Mouse (Mus musculus) left cerebral cortex, postnatal 36 days (tissue): Measurements from ENCODE around the gene 1700034J05Rik. TPM values are rescaled to one million over a fixed set of nuclear protein-coding genes. Genes with fewer than 3 reads are reported as not detected.
A peak's percentile ranks its signal among the peaks of the same experiment; 100 is the strongest.

Experiments
- DNase-seq, 2 experiments: peaks; one replicate each; pipeline ENCODE4 v3.0.0; 2021 to 2022; ENCODE audit warnings: low spot score in 2 of 2, mixed read lengths in 1 of 2
- intact Hi-C: fragments of 180-260 bp; cut with DNase I; formaldehyde crosslinking; loops from one replicate; pipeline ENCODE4 v1.15.1; 2025
- total RNA-seq, 2 experiments: library from RNA; stranded (reverse); gene quantifications; 2 replicates each; pipeline ENCODE4 v1.2.3; 2021

1700034J05Rik gene
- not detected for total RNA-seq

DNA sequence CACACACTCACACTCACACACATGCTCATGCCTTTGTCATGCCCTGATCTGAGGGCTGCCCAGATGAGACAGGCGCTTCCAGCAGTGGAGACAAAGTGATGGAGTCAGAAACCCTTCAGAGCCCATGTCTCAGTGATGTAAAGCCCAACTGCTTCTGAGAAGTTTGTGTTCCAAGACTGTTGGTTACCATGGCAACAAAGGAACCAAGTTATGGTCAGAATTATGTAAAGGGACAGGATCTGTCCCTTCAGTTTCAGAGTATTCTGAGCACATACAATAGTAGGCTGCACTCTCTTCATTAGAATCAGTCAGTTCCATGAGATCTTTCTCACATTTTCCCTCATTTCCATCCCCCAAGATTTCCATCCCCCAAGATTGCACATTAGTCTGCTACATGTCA, at the start of gene 1700034J05Rik:
TSS of gene 1700034J05Rik (minus strand) at position 165 of the 400 bp plus-strand sequence.
- intact Hi-C loops = no loop called here
- DNase-seq = no peak

DNA sequence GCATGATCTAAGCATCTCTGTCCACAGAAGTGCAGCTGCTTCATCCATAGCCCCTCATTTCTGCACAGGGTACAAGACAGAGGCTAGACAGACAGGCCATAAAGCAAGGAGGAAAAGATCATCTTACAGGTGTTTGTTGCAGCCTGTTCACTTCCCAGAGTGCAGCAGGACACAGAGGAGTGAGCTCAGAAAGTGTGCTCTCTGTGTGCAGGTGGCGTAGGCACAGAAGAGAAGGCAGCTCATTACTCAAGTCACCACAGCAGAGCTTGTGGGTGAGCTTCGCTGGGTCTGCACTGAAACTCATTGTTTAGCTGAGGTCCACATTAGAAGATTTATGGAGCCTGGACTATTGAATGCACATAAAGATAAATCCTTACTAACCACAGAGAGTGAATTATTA, 45.5 kb upstream of the 1700034J05Rik start:
- intact Hi-C loops = no loop called here
- DNase-seq = no peak

DNA sequence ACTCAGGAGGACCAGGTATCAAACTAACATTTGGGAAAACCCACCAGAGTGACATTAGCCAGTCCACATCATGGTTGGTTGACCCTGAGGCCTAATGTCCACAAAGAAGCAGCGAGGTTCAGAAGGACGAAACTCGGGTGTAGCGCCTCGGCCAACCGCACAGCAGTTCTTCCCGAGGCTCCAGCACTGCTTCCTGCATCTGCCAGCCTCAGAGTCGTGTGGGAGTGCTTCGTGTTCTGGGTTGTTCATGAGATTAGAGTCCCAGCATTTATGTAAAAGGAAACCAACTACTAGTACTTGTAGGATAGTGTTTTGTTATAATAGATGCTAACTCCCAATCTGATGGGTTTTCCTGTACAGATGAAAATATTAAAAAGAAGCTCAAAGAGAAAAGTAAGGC, 45.1 kb upstream of the 1700034J05Rik start:
- intact Hi-C loops = no loop called here
- peak; percentile 32 to 35 for DNase-seq

DNA sequence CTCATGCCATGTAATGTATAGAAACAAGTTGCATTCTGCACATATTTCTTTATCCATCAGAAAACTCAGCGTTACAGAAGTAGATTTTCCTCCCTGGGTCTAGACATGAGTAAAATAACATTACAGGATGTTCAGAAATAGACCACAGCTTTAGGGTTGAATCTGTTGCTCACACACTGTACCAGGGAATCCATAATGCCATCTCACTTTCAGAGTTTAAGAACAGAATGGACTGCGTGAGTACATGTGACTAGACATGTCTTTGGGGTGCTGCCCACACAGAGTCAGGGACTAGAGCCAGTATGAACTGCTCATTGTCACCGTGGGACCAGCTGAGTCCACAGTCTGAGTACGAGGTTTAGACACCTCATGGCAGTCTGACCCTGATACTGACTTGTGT, 44.5 kb upstream of the 1700034J05Rik start:
- intact Hi-C loops = no loop called here
- DNase-seq = peak in 1 of 2 experiments; percentile 25

DNA sequence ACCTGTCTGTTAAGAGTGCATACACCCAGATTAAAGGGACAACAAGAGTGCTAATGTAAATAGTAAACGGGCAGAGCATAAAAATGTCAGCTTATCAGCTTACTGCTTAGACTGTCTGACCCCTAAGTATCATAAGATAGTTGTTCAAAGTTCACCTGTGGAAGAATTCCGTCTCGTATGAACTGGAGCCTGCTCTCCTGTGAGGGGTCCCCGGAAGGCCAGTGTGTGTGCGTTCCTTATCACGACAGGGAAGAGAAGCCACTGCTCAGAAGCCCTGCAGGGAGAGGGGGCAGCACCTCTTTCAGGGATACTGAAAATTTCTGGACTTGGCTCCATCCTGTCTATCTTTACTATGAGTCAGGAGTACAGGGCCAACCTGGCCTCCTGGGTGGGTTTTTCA, 42.8 kb upstream of the 1700034J05Rik start:
- intact Hi-C loops = no loop called here

DNA sequence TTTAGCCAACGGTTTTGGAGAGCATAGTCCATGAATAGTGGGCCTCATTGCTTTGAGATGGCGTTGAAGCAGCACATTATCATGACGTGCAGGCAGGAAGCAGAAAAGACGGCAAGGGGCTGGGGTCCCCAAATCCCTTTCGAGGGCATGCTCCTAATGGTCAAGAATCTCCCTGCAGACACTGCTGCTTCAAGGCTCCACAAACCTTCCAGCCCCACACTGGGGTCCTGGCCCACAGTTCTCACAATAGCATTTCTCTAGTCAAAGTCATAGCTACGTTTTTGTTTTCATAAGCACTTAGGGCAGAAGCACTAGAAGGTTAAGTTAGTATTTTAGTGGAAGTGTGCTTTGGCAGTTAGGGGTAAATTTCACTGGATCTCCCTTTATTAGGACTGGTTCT, 41.7 kb upstream of the 1700034J05Rik start:
- intact Hi-C loops = loop anchor here (2.0 kb wide), 1 partner anchor 163 kb away; no protein-coding TSS in a partner anchor

More for the DNA sequence above, 42.8 kb upstream of the 1700034J05Rik start:
- no peak for DNase-seq

DNA sequence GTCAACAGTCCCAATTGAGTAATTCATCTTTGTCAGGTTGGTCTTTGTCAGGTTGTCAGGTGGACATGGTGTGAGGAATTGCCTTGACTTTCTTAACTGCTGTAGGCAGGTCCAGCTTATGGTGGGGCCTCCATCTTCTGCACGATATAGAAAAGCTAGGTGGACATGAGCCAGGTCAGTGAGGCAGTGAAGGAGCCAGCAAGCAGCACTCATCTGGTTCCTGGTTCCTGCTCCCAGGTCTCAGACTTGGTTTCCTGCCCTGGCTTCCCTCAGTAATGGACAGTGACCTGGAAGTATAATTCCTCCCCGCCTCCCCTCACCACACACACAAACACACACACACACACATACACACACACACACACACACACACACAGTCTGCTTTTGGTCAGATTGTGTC, 41.2 kb upstream of the 1700034J05Rik start:
- DNase-seq = no peak
- intact Hi-C loops = loop anchor here (2.0 kb wide), 1 partner anchor 163 kb away; no protein-coding TSS in a partner anchor

More for the DNA sequence above, 41.7 kb upstream of the 1700034J05Rik start:
- DNase-seq = no peak

DNA sequence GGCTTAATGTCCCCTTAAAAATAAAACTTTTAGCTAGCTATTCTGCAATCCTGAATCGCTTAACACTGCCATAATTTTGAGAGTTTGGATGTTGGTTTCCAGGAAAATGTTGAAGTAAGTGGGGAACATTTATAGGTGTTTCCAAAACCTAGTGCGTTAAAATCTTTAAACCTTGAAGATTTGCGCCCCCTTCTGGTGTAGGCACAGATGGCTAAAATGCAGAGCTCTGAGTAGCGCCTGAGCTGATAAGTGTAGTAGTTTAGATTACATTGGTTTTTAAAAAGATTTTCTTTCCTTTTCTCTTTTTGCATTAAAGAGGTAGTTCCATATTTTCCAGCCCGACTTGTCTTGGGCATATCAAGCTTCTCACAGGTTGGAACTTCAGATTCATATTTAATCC, 40.0 kb upstream of the 1700034J05Rik start:
- peak; percentile 34 to 43 for DNase-seq
- intact Hi-C loops = loop anchor here (2.0 kb wide), 1 partner anchor 161 kb away; no protein-coding TSS in a partner anchor

DNA sequence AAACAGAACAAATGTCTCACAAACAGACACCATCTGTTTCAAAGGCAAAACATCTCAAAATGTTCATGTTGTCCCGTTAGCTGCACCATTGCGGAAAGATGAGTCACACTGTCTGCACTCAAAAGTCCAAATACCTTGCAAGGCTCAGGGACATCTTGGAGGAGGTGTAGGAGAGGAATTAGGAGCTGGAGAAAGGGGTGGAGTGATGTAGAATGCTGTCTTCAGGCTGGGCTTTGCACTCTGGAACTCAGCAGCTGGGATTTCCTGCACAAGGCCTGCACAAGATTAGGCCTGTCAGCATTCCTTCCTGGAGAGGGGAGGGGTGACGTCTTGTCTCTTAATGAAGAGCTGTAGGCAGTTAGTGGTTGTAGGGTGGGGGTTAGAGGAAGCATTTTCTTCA, 30.3 kb upstream of the 1700034J05Rik start:
- DNase-seq = peak; percentile 15 to 31
- intact Hi-C loops = no loop called here

DNA sequence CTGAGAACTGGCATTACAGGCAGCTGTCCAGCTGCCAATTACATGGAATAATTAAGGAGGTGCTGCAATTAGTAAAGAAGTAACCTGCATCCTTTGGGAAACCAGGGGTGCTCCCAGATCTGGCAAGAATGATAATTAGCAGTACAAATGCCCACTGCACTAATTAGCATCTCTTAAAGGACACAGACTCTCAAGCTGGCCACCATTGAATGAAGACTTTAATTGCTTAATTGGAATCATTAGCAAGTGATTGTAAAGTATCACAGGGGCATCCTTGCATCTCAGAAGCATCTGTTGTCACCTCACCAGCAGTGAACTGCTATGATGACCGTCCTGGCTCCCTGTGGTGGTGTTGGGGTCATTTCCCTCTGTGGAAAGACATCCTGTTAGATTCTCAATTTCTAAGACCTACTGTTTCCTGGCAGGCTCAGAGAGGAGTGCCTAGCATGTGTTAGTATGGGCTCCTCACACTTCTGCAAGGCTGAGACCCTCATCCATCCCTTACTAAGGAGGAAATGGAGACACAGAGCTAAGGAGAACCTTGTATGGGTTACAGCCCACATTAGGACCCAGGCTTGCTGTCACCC, 27.1 kb upstream of the 1700034J05Rik start:
- intact Hi-C loops = no loop called here
- no peak for DNase-seq

DNA sequence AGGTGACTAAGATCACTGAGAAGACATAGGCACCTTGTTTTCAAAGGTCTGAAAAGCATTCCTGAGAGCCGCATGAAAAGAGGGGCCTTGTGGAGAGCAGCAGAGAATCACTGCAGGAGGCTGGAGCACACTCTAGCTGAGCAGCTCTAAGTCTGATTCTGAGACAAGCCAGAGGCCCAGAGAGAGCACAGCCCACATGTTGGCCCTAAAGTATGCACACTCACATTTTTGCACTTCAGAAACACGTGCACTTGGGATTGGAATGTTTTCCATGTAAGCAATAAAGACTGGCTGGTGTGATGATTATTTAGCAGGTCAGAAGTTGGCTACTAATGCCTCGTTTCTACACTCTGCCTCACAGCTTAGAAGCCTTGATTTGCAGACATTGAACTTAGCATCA, 25.7 kb upstream of the 1700034J05Rik start:
- intact Hi-C loops = loop anchor here (5.0 kb wide), 1 partner anchor 143 kb away; no protein-coding TSS in a partner anchor
- no peak for DNase-seq

DNA sequence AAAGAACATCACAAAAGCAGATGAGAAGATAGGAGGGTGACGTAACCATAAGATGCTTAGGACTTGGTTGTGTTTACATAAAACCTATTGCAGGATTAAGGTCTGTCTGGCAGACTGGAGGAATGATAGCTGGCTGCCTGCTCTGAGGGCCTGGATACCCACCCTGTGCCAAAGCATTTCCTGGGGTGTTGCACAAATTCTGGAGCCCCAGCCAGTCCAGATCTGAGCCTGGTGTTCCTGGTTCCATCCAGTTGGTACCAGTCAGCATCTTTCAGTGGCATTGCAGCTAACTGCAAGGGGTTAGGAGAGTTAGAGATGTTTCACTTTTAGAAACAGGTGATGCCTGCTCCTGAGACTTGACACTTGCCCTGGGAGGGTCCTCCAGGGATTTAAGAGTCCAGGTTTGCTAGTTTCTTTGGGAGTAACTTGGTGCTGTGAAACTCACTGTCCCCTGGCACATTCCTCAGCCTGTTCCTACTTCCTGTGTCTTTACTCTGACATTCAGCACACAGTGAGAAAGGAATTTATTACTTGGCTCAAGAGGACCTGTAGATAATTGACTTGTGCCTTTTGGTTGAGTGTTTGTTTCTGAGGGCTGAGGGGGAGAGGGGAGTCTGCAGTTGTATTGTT, 25.0 kb upstream of the 1700034J05Rik start:
- intact Hi-C loops = loop anchor here (5.0 kb wide), 1 partner anchor 142 kb away; no protein-coding TSS in a partner anchor
- no peak for DNase-seq

DNA sequence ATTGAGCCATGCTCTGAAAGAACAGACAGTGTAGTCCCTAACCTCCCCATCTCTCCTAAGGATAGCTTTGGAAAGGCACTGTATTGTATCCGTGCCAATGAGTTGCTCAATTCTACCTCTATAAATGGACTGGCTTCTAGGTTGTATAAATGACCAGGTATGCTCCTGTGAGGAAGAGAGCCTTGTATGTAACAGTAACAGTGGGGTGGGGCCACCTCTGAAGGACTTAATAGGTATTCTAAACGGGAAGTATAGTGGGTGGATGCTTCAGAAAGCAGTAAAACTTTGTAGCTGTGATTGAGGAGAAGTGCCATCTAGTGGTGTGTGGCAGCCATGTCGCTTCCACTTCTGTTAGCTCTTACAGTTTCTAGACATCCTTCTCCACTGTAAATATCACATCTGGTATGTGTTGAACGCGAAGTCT, 24.5 kb upstream of the 1700034J05Rik start:
- intact Hi-C loops = loop anchor here (5.0 kb wide), 1 partner anchor 141 kb away; no protein-coding TSS in a partner anchor
- no peak for DNase-seq

DNA sequence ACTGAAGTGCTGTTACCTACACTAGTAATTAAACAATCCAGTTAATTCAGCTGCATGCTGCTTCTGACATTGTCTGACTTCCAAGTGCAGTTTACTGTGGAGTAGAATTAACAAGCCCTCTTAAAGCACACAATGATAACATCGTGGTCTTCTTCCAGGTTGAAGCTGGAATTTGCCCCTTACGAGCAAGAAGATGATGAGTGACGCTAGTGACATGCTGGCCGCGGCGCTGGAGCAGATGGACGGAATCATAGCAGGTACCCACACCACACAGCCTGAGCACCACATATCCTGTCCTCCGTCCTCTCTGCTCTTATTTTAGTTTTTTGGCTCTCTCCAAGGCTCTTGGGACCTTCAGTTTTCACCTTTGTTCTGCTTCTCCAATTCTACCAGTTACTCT, 22.2 kb upstream of the 1700034J05Rik start:
- no peak for DNase-seq
- intact Hi-C loops = loop anchor here (5.0 kb wide), 1 partner anchor 139 kb away; no protein-coding TSS in a partner anchor

DNA sequence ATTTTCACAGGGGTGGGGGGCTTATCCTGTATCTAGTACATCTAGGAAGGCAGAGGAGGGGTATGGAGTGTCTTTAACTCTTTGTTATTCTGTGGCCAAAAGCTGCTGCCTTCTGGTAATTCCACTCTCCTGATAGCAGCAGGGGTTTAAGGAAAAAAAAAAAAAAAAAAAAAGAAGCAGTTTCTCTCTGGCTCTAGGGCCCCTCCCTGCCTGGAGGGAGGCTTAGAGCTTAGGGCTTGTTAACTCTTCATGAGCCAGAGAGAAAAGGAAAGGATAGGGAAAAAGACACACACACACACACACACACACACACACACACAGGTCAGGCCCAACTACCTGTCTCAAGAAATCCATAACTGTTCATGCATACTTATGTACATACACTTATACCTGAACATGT, 19.6 kb upstream of the 1700034J05Rik start:
- intact Hi-C loops = no loop called here
- no peak for DNase-seq

DNA sequence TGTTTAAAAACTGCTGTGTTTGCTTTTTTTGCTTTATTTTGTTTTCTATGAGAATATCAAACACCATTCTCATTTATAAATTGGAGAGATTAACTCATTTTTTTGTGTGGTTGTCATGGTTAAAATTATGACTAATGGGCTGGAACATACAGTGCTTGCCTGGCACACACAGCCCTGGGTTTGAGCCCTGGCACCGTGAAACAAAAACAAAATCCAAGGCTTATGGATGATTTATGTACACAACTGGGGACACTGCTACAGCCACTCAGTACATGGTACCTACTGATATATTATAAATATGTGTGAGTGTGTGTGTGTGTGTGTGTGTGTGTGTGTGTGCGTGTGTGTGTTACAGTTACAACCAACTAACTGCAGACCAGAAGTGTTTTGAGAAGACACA, 19.2 kb upstream of the 1700034J05Rik start:
- intact Hi-C loops = no loop called here

DNA sequence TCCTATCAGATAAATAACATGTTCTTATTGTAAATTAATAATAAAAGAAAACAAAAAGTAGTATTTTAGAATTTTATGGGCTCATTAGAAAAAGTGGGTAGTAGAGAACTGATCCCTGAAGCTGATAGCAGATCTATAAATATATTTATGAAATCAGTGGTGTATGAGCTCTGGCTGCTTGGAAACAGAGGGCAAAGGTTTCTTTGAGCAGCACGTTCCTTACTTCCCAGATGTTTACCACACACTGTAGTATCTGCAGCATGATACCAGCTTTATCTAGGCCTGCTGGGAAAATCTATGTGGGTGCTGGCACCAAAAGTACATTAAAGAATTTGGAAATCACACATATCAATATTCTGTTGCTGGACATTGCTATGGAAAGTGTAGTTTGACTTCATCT, 18.5 kb upstream of the 1700034J05Rik start:
- intact Hi-C loops = no loop called here
- DNase-seq = no peak

More for the DNA sequence above, 19.2 kb upstream of the 1700034J05Rik start:
- no peak for DNase-seq

DNA sequence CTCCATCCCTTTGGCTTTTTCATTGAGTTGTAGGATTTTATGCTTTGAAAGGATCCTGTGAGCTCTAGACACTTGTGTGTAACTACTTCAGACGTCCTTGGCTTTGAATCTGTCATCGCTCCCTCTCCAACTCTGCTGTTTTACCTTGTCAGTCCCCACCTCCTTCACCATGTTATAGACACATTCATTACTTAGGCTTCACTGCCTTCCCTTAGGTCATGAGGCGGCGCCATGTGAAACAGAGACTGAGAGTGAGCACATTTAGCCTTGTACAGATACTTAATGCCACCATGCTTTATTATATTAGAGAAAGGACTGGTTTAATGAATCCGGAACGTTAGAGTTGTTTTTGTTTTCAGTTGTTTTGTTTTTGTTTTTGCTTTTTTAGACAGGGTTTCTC, 17.8 kb upstream of the 1700034J05Rik start:
- intact Hi-C loops = no loop called here
- DNase-seq = no peak

DNA sequence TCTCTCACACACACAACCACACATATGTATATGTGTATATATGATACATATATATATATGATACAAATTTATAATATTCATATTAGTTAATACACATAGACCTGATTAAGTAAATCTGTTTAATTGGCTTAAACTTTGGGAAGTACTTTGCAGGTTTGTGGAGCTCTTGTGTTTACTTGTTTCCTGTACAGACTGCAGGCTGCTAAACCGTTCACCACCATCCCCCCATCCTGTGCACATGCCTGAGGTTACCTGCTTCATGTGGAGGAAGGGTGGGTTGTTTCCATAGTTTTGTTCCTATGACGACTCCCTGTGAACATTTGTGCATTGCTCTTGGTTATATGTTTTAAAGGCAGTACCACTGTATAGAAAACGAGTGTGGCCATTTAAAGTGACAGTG, 17.1 kb upstream of the 1700034J05Rik start:
- intact Hi-C loops = no loop called here
- DNase-seq = no peak

DNA sequence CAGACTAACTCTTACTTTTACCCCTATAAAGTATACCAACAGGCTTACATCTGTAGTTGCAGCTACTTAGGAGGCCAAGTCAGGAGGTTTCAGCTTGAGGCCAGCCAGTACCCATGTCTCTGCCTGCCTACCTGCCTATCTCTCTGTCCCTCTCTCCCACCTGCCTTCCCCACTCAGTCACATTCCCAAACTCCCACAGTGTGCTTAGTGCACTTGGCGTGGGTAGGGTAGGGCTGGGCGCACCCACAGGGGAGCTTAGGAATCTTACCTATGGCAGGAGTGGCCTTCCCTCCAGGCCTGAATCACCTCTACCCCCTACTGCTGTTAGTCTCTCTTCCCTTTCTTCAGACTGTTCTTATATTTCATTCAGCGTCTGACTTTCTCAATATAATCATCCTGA, 16.6 kb upstream of the 1700034J05Rik start:
- intact Hi-C loops = no loop called here
- no peak for DNase-seq

DNA sequence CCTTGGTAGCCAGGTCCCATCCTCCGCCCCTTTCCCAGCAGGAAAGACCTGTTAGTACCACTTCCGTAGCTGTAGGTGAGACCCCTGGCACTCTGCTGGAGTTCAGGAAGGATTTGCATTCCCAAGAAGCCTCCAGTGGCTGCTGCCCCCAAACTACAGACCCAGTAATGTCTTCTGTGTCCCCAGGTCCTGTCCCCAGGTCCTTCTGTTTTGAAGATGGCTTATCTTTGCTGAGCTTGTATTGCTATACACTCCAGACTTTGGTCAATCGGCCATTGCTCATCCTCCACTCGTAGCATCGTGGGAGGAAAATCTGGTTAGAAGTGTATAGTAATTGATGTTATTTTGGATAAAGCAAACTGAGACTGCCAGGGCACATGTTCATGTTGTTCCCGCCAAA, 13.6 kb upstream of the 1700034J05Rik start:
- DNase-seq = no peak
- intact Hi-C loops = no loop called here
